Mouse (Mus musculus) heart, adult 8-10 months (tissue): ENCODE measurements at regions not wholly inside any gene's neighbourhood (a gene's known extent, or its start where the extent isn't known, plus 50 kb on each side); places are given as distances from the start of the nearest gene placed in this dataset.

ENCODE experiments used
- DNase-seq: peaks from one replicate; pipeline ENCODE4 v3.0.0; 2022; ENCODE audit warnings: low spot score

DNA sequence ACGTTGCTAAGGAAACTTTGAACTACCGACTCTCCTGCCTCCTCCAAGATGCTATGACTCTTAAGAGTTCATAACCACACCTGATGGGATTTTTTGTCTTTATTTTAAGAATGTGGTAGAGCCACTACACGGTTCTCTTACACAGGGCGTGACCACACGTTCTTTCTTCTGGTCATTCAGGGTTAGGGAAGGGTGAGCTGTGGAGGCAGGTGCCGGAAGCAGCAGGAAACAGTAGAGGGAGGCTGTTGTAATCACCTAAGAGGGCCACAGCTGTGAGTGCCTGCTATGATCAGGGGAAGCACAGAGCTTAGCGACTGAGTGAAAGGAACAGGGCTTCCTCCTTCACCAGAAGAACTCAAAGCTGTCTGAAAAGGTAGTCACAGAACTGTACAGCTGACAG is 50.6 kb upstream of the Larp1 start:
- DNase-seq = no peak

DNA sequence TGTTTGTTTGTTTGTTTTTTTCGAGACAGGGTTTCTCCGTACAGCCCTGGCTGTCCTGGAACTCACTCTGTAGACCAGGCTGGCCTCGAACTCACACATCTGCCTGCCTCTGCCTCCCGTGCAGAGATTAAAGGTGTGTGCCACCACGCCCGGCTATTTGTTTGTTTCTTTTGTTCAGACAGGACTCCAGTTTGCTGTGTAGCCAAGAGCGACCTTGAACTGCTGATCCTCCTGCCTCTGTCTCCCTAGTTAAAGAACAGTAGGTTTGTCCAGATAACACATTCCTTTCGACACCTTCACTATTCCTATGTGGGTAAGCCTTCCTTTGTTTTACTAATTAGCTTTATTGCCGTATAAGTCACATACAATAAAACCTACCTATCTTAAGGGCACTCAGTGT is 52.0 kb upstream of the Larp1 start:
- DNase-seq = no peak

DNA sequence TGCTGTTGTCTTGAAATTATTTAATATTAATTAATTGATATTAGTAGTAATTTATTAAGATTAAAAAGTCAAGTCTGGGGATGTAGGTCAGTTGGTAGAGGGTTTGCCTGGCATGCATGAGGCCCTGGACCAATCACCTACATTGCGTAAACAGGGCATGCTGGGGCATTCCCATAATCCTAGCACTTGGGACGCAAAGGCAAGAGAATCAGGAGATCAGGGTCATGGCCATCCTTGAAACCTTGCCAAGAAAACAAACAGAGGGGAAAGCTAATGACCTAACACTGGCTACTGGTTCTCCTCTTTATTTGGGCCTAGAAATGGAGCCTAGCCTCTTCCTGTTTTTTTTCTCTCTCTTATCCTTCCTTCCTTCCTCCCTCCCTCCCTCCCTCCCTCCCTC is 52.8 kb upstream of the Larp1 start:
- DNase-seq = no peak

DNA sequence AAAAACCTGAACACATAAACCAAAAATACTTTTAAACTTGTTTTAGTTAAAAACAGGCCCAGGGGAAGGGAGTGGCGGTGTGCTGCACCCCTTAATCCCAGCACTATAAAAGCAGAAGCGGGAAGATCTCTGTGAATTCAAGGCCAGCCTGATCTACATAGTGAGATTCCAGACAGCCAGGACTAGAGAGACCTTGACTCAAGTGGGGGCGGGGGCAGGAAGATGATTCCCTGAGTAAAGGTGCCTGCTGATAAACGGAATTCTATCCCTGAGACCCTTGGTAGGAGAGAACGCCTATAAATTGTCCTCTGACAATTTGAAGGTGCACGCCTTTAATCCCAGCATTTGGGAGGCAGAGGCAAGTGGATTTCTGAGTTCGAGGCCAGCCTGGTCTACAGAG is 53.4 kb upstream of the Larp1 start:
- DNase-seq = no peak

- DNase-seq = no peak
Observed at GRCm38 (mm10) chr11:57954510-57955184, 54.2 kb upstream of the Larp1 start.

DNA sequence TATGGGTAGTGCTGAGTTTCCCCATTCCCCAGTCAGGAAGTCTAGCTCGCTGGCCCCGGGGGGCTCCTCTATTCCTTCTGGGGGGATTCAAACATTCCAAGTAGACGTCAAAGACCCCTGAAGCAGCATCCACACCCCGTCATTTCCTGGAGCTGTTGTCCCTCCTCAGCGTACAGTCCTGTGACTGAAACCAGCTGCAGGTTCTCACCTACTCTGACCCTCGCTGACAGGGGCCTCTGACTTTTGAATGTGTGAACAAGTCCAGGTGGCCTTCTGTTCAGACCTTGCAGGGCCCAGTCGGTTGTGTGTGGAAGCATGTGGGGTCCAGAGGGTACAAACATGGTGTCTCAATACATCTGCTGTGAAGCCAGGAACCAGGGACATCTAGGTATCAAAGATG is 55.2 kb upstream of the Larp1 start:
- no peak for DNase-seq

DNA sequence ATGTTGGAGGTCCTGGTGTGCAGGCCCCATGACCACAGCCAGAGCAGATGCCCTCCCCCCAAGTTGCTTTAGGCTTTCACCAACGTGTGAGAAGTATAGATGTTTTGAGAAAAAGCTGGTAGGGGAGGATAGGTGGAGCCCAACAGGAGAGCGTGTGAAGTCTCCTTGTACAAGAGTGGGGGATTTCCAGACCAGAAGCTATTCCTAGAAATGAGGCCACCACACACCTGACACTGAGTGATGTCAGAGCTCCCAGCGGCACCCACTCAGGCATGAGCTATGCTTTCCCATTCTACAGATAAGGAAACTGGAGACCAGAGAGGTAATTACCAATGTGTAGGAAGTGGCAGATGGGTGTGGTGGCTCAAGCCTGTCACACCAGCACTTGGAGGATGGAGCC is 56.2 kb upstream of the Larp1 start:
- no peak for DNase-seq

- DNase-seq = no peak
Observed at GRCm38 (mm10) chr11:57951541-57952326, 57.1 kb upstream of the Larp1 start.

DNA sequence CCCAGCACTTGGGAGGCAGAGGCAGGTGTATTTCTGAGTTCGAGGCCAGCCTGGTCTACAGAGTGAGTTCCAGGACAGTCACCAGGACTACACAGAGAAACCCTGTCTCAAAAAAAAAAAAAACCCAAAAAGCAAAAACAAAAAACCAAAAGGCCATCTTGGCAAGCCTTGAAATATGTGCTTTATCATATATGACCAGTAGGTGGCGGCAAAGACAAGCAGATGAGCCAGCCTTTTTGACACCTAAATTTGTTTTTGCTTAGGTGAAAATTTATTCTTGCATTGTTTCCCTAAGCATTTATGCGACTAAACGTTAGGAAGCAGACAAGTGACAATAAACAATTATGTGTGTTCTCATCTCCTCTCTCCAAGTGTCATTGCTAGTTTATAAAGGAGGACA is 57.9 kb upstream of the Larp1 start:
- DNase-seq = peak; percentile 50

DNA sequence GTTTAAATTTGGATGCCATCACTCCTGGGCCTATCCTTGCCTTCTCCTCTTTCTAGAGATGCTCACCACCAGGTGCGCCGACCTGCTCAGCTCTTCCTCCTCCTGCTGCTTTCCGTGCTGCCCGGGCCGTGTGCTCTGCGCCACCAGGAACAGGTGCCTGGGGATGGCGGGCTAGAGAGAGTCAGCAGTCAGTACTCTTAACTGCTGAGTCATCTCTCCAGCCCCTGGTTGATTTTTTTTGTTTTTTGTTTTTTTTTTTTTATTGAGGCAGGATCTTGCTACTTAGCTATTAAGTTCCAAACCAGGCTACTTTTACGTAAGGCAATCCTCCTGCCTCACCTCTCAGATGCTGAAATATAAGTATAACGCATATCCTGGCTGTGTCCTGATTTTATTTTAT is 59.8 kb upstream of the Larp1 start:
- no peak for DNase-seq

DNA sequence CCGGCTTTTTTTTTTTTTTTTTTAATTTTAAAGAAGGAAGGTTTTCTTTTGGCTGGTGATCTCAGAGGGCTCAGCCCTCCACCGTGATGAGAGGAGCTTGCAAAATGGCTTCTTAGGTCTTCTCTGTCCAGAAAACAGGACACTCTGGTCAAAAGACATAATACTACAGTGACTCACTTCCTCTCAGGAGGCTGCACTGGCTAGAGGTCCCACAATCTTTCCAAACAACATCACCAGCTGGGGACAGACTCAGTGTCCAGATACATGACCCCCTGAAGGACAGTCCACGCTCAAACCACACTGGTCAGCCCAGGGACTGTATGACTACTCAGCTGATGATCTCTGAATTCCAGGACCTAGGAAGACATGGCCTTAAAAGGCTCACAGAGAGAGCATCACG is 61.5 kb upstream of the Larp1 start:
- DNase-seq = no peak

DNA sequence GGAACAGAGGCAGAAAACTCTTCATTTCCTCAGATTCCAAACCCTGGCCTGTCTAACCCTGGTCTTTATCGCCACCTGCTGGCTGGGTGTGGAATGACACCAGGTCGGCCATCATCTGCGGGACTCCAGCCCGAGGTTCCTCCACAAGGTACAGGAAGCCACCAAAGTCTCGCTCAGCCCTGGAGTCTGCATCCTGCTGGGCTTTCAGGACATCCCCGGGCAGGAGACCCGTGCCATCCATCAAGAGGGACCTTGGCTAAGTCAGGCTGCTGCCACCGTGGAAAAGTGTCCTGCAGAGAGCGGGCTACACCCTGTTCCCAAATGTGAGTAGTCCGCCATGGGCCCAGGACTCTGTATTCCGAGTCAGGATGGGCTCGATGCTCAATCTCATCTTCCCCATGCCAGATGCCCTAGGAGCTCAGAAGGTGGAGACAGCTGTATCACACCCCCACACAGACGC is 74.4 kb upstream of the Larp1 start:
- DNase-seq = peak; percentile 84

DNA sequence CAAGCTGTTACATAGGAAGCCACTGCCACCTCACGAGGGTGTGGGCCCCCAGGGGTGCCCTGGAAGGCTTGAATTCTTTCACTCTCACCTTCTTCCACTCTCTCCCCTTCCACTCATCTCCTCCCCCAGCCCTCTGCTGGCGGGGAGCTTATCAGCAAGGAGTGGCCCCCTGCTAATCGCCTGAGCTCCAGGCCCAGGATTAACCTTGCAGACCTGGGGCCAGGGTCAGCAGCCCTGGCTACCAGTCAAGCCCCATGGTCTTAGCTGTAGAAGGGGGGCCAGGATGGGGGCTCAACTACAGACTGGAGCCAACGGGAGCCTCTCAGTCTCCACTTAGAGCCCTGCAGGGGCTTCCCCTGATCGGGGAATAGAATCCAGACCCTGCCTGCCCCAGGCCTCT is 75.8 kb upstream of the Larp1 start:
- DNase-seq = no peak

GRCm38 (mm10) chr11:57929506-57929905 is 79.4 kb upstream of the Larp1 start:
- no peak for DNase-seq

DNA sequence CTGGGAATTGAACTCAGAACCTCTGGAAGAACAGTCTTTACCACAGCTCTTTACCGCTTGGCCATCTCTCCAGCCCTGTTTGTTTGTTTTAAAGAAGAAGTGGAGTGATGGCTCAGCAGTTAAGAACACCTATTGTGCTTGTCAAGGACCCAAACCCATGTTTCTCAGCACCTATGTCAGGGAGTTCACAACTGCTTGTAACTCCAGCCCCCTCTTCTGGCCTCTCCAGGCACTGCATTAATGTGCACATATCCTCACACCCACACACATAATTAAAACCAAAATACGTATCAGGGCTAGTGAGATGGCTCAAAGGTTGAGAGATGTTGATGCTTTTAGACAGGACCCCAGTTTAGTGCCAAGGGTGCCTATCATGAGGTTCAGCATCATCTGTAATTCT is 87.6 kb upstream of the Hand1 start:
- DNase-seq = no peak

GRCm38 (mm10) chr11:57918447-57919059 is 85.9 kb upstream of the Hand1 start:
- DNase-seq = no peak

DNA sequence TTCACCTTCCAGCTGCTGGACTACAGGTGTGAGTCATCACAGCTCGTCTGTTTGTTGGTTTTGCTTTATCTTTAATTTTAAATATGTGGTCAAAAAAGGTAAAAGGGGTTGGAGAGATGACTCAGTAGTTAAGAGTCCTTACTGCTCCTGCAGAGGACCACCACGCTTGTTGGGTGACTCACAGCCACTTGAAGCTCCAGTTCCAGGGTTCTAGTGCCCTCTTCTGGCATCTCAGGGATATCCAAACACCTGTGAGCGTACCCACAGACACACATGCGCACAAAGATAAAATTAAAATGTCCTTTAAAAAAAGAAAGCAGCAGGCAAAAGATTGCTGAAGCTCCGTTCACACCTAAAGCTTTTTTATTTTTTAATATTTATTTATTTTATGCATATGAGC is 85.4 kb upstream of the Hand1 start:
- DNase-seq = no peak

DNA sequence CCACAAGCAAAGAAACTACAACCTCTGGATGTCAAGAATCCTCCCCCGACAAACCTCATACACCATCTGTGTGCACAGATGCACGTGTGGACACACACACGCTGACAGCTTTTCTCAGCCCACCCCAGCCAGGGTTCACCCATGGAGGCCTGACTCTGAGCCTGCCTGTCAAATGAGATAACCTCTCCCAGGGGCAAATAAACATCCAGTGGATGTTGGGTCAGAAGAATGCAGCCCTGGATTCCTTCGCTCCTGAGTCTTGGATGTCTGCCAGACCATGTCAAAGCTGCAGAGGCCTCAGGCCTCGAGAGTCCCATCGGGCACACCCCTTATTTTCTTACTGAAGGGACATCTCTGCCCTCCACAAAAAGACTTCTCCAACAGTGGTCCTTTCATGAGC is 83.4 kb upstream of the Hand1 start:
- DNase-seq = no peak

GRCm38 (mm10) chr11:57913801-57914560 is 81.4 kb upstream of the Hand1 start:
- DNase-seq = no peak

DNA sequence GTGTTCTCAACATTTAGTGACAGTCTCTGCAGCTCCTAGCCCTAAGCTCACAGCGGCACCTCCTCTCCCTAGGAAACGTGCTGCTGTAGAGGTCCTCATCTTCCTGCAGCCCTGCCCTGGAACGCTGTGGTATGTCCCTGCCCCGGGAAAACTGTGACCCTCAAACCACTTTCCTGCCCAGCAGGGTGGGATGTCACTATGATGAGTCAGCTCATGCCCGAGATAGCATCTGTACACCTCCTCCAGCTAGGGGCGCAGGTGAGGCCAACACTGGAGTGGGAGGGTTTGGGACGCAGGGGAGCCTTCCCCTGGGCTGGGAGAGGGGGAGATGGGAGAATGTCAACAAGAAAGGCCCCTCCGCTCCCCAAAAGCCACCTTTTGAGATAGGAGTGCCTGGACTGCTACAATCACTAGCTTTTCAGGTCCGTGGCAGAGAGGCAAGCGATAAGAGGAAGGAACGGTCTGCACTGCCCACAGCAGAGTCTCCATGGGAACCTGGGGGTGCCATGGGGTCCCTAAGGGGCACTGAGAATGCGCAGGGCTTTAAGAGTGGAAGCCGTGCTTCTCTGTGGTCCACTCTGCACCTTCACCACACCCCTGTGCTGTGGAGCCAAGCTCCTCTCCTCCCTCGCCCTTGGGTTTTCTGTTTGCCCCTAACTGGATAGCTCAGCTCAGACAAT is 80.5 kb upstream of the Hand1 start:
- DNase-seq = no peak

DNA sequence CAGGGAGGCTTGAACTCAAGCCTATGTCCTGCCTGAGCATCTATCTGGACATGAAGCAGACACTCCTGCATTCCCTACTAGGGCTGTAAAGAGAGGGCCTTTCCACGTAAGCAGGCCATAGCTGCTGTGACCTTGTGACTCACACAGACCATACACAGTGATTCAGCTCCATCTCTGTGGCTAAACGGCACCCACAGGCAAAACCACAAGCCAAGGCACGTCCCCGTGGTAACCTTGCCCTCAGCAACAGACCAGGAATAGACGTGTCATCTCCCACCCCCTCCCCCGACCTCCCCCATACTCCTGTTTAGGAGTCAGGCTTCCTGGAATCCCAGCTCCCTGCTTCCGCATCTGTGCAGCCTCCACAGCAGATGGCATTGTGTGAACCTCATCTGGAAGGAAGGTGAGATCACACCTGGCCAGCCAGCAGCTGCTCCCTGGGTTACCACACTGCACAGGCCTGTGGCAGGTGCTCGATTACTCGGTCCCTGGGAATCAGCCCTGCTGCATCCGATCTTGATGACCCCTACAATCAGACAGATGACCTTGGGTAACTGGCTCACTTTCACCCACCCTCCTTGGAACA is 79.2 kb upstream of the Hand1 start:
- DNase-seq = no peak
